Mouse (Mus musculus) heart, adult 2 months (tissue): ENCODE results near the gene Gpnmb. TPM values are rescaled to one million over a fixed set of nuclear protein-coding genes. Genes with fewer than 3 reads are reported as not detected.

Experiments
- DNase-seq, 2 experiments: peaks; one replicate each; pipeline ENCODE4 v3.0.0; 2021
- H3K27ac ChIP-seq: fragments of 200-600 bp; 2 replicates; pipeline ENCODE4 v1.8.1; 2022
- H3K27me3 ChIP-seq: fragments of 200-500 bp; 2 replicates; pipeline ENCODE4 v1.6.1; 2012; ENCODE audit warnings: mild to moderate bottlenecking, low read length, inconsistent platforms, mixed read lengths; ENCODE audit not compliant: control insufficient read depth, insufficient read depth
- H3K36me3 ChIP-seq: fragments of 200-500 bp; 2 replicates; pipeline ENCODE4 v1.6.1; 2012; ENCODE audit warnings: low read length, inconsistent platforms; ENCODE audit not compliant: control insufficient read depth, insufficient read depth
- H3K4me1 ChIP-seq: fragments of 200-500 bp; 2 replicates; pipeline ENCODE4 v1.6.1; 2011; ENCODE audit warnings: low read length; ENCODE audit not compliant: control insufficient read depth, insufficient read depth
- H3K4me3 ChIP-seq: fragments of 200-600 bp; 2 replicates; pipeline ENCODE4 v1.8.1; 2022
- H3K79me2 ChIP-seq: fragments of 200-500 bp; replicated peaks from 2 replicates; pipeline ENCODE4 v1.6.1; 2012; ENCODE audit warnings: mild to moderate bottlenecking, inconsistent platforms, low read length, moderate library complexity, mixed read lengths; ENCODE audit not compliant: control insufficient read depth, insufficient read depth
- H3K9ac ChIP-seq: fragments of 200-500 bp; 2 replicates; pipeline ENCODE4 v1.6.1; 2012; ENCODE audit warnings: low read depth, mild to moderate bottlenecking, control low read depth, inconsistent platforms, low read length, mixed read lengths
- CTCF ChIP-seq: fragments of 200-600 bp; IDR thresholded peaks from 2 replicates; pipeline ENCODE4 v1.8.1; 2022; ENCODE audit warnings: antibody characterized with exemption, mild to moderate bottlenecking, moderate library complexity
- EP300 ChIP-seq: fragments of 200-500 bp; IDR thresholded peaks from 2 replicates; pipeline ENCODE4 v1.6.1; 2011; ENCODE audit warnings: low read depth, low read length, control low read depth; ENCODE audit not compliant: insufficient read depth
- POLR2A ChIP-seq: fragments of 200-500 bp; IDR thresholded peaks from 2 replicates; pipeline ENCODE4 v1.6.1; 2011; ENCODE audit warnings: mild to moderate bottlenecking, low read depth, low read length, control low read depth; ENCODE audit not compliant: insufficient read depth
- WGBS: fragments of 180-500 bp; shearing (Covaris S2); methylation state at CpG from one replicate; pipeline ENCODE4 v1.1.7; 2018; 5-methylcytosine and 5-hydroxymethylcytosine counted together
- intact Hi-C: fragments of 180-260 bp; cut with DNase I; formaldehyde crosslinking; loops from one replicate; pipeline ENCODE4 v1.15.1; 2025
- polyA plus RNA-seq: library from polyadenylated mRNA; depleted of rRNA; stranded (reverse); fragments of >200 nt; gene quantifications from 2 replicates; pipeline ENCODE4 v1.2.3, GENCODE M21; 2012
- total RNA-seq, 2 experiments: library from RNA; stranded (reverse); gene quantifications; 2 replicates each; pipeline ENCODE4 v1.2.3; 2021

Gpnmb gene
- total and polyA plus RNA-seq, 3 experiments, result 0.84 to 4.9 (median 1.3) TPM

GRCm38 (mm10) chr6:49013458-49013857, 22.9 kb upstream of the Gpnmb start:
- H3K4me3 ChIP-seq, result no peak overlapping the region
- no peaks in the 10 kb centered on the region for H3K36me3 ChIP-seq
- no peak overlapping the region for H3K27ac ChIP-seq
- no peaks in the 10 kb centered on the region for H3K27me3 ChIP-seq
- DNase-seq, result no peak
- 74% methylated on average over 3 of the region's 3 CpGs for WGBS
- H3K9ac ChIP-seq, result no peak overlapping the region
- H3K4me1 ChIP-seq, result peaks cover 2% of the 10 kb centered on the region; the same call in 1 of the 2 replicates
- intact Hi-C loops, result no loop called here
- TF ChIP-seq POLR2A, result no peak
- TF ChIP-seq CTCF, result no peak
- TF ChIP-seq EP300, result no peak
- no peaks in the 10 kb centered on the region for H3K79me2 ChIP-seq

GRCm38 (mm10) chr6:49017150-49017549, 19.2 kb upstream of the Gpnmb start:
- Histone ChIP-seq H3K9ac (no peak overlapping the region), H3K27me3 (no peaks in the 10 kb centered on the region), H3K27ac (no peak overlapping the region), H3K79me2 (no peaks in the 10 kb centered on the region), H3K4me3 (no peak overlapping the region), H3K36me3 (no peaks in the 10 kb centered on the region), H3K4me1 (peaks cover 2% of the 10 kb centered on the region; the same call in 1 of the 2 replicates)
- WGBS, result 26% methylated on average over 12 of the region's 12 CpGs
- no peak for TF ChIP-seq CTCF
- TF ChIP-seq EP300, result no peak
- no peak for TF ChIP-seq POLR2A
- intact Hi-C loops, result no loop called here
- no peak for DNase-seq

DNA sequence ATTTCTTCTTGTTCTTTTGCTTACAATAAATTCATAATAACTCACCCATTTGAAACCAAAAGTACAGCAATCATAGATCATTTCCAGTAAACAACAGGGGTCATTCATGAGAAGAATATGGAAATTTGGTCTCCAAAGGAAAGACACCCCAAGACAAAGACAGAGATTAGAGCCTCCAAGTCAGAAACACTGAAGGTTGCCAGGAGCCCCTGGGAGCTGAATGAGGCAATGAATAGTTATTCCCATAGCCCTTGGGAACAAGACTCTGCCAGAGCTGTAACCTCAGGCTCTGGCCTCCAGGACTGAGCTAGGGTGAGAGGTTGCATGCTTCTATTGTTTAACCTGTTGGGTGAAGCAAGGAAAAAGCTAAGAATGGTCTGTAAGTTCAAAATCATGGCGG, 17.0 kb upstream of the Gpnmb start:
- DNase-seq, result no peak
- Histone ChIP-seq H3K27me3 (no peaks in the 10 kb centered on the region), H3K9ac (no peak overlapping the region), H3K4me1 (peaks cover 2% of the 10 kb centered on the region; the same call in 1 of the 2 replicates), H3K79me2 (no peaks in the 10 kb centered on the region), H3K4me3 (no peak overlapping the region), H3K27ac (no peak overlapping the region), H3K36me3 (no peaks in the 10 kb centered on the region)
- intact Hi-C loops, result no loop called here
- TF ChIP-seq POLR2A (no peak), EP300 (no peak), CTCF (no peak)
- WGBS, result 96% methylated on average over 1 of the region's 1 CpGs

DNA sequence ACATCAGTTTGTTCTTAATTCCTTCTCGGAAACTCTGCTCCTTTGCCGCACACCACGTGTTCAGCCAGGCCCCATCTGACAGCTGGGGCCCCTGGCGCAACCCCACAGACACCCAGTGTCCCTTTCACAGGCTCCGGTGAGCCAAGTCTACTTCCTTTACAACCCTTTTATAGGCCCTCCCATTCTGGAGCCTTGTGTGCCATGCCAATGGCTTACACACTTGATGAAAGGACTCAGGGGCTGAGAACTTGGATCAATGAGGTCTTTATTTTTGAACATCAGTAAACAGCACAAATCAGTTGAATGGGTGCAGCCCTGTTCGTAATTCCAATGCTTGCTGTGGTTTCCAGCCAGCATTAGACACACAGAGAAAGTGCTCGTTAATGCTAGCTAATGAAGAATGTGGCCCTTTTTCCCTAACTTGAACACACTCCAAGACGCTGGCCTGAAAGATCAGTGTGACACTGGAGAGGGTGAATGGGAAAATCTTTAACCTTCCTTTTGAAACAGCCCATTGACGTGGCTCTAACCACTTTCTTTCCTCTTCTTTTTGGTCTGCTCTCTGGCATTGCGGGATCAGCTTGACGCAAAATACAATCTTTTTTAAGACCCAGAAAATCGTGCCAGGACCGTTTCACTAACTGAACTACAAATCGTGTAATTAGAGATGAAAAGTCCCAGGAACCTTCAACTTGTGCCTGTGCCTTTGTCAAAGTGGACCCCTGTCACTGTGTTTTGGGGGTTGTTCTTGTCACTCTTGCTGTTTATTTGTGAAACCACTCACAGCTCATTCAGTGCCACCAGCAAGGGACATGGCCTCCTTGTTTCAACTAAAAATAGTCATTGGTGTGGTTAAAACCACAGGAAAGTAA, 15.0 kb upstream of the Gpnmb start:
- TF ChIP-seq POLR2A (no peak), CTCF (no peak), EP300 (no peak)
- H3K36me3 ChIP-seq, result no peaks in the 10 kb centered on the region
- intact Hi-C loops, result no loop called here

DNA sequence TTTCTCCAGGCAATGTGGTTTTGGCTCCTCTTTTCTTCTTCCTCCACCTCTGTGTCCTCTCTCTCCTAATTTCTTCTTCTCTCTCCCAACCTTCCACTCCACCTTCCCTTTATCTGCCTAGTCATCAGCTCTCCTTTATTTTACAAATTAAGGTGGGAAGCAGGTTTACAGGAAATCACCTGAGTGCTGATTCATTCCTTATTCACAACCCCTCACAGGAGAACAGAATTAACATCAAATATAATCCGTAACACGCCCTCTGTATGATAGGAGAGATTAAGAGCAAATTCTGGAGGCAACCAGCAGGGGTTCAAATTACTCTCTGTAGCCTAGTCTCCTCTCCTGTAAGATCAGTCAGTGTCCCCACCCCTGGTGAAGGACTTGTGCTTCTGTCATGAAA, 14.0 kb upstream of the Gpnmb start:
- Histone ChIP-seq H3K79me2 (no peaks in the 10 kb centered on the region), H3K9ac (no peak overlapping the region), H3K27me3 (no peaks in the 10 kb centered on the region), H3K4me3 (no peak overlapping the region), H3K27ac (no peak overlapping the region), H3K4me1 (no peaks in the 10 kb centered on the region), H3K36me3 (no peaks in the 10 kb centered on the region)
- no peak for TF ChIP-seq CTCF
- TF ChIP-seq EP300, result no peak
- no peak for TF ChIP-seq POLR2A
- DNase-seq, result no peak
- intact Hi-C loops, result no loop called here
- WGBS, result 76% methylated on average over 2 of the region's 2 CpGs

More for the DNA sequence above, 15.0 kb upstream of the Gpnmb start:
- Histone ChIP-seq H3K9ac (no peak overlapping the region), H3K27ac (no peak overlapping the region), H3K27me3 (no peaks in the 10 kb centered on the region), H3K4me3 (no peak overlapping the region), H3K79me2 (no peaks in the 10 kb centered on the region), H3K4me1 (peaks cover 2% of the 10 kb centered on the region; the same call in 1 of the 2 replicates)
- 75% methylated on average over 14 of the region's 14 CpGs for WGBS
- no peak for DNase-seq

DNA sequence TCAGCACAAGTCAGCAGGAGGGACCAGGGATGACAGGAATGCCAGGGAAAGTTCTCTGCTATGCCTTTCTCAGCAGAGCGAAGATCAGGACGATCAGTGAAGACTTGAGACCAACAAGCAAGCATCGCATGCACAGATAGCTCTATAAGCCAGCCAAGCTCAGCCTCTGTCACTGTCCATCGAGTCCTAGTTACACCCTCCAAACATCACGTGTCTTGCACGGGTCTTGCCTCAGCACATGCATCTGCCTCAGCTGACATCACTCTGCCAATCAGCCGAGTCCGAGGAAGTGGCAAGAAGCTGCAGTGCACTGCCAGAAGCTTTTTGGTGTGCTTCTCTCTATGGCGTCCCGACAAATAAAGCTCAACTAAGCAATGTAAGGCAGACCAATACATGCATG, 13.0 kb upstream of the Gpnmb start:
- Histone ChIP-seq H3K9ac (no peak overlapping the region), H3K79me2 (no peaks in the 10 kb centered on the region), H3K4me1 (no peaks in the 10 kb centered on the region), H3K4me3 (no peak overlapping the region), H3K27ac (no peak overlapping the region), H3K36me3 (no peaks in the 10 kb centered on the region), H3K27me3 (no peaks in the 10 kb centered on the region)
- no peak for DNase-seq
- TF ChIP-seq POLR2A (no peak), CTCF (no peak), EP300 (no peak)
- 77% methylated on average over 10 of the region's 10 CpGs for WGBS
- intact Hi-C loops, result no loop called here
